Mouse (Mus musculus): ENCODE results near the gene Gpr21. TPM values are rescaled to one million over a fixed set of nuclear protein-coding genes. Genes with fewer than 3 reads are reported as not detected.

The Gpr21 gene
- polyA plus RNA-seq (2012; rRNA removed), result 0.03 and 0.04 TPM in 2 replicates

GRCm38 (mm10) chr2:37516030-37516710 is at the start of gene Gpr21:
Gene Gpr21 (plus strand): TSS chr2:37516332.

Other genes starting within 250 kb of the Gpr21 start
- not detected in 2 replicates for gene Olfr368, start 189.8 kb upstream of the Gpr21 start, polyA plus RNA-seq (2012; rRNA removed)
- 8.2 and 8.5 TPM in 2 replicates for gene Pdcl, start 157.0 kb upstream of the Gpr21 start, polyA plus RNA-seq (2012; rRNA removed)
- 3.7 and 4.3 TPM in 2 replicates for gene Rc3h2, start 93.4 kb upstream of the Gpr21 start, polyA plus RNA-seq (2012; rRNA removed)
- gene Zbtb26, start 73.2 kb upstream of the Gpr21 start, polyA plus RNA-seq (2012; rRNA removed), result 2.1 and 2.6 TPM in 2 replicates
- gene Zbtb6, start 73.2 kb upstream of the Gpr21 start, polyA plus RNA-seq (2012; rRNA removed), result 2.7 TPM in 2 replicates
- 5.5 and 5.6 TPM in 2 replicates for gene Rabgap1, start 73.1 kb upstream of the Gpr21 start, polyA plus RNA-seq (2012; rRNA removed)
- 8.3 and 8.4 TPM in 2 replicates for gene Strbp, start 187.5 kb downstream of the Gpr21 start, polyA plus RNA-seq (2012; rRNA removed)

All from liver, embryonic 18 days (tissue).